Mouse (Mus musculus) midbrain, embryonic 16.5 days (tissue): ENCODE data around the gene Gins2. TPM values are rescaled to one million over a fixed set of nuclear protein-coding genes. Genes with fewer than 3 reads are reported as not detected.

Source experiments
- ATAC-seq: fragments of 200-750 bp; cut with Nextera tagmentation; 2 replicates; pipeline ENCODE4 v1.8.0; 2017; ENCODE audit warnings: moderate TSS enrichment
- H3K27ac ChIP-seq: fragments of 300-500 bp; sonication (generic); 2 replicates; pipeline ENCODE4 v1.5.1; 2014; ENCODE audit warnings: mild to moderate bottlenecking, low read length, mixed read lengths
- H3K27me3 ChIP-seq: fragments of 300-500 bp; sonication (generic); 2 replicates; pipeline ENCODE4 v1.6.1; 2014; ENCODE audit warnings: low read depth, low read length, mixed read lengths; ENCODE audit not compliant: control insufficient read depth, insufficient read depth
- H3K36me3 ChIP-seq: fragments of 300-500 bp; sonication (generic); 2 replicates; pipeline ENCODE4 v1.6.1; 2014; ENCODE audit warnings: mild to moderate bottlenecking, low read length, moderate library complexity, mixed read lengths; ENCODE audit not compliant: control insufficient read depth, insufficient read depth
- H3K4me1 ChIP-seq: fragments of 300-500 bp; sonication (generic); 2 replicates; pipeline ENCODE4 v1.6.1; 2014; ENCODE audit warnings: mild to moderate bottlenecking, low read length, mixed read lengths; ENCODE audit not compliant: control insufficient read depth, insufficient read depth
- H3K4me2 ChIP-seq: fragments of 300-500 bp; sonication (generic); 2 replicates; pipeline ENCODE4 v1.6.1; 2014; ENCODE audit warnings: mild to moderate bottlenecking, low read length, mixed read lengths
- H3K4me3 ChIP-seq: fragments of 300-500 bp; sonication (generic); 2 replicates; pipeline ENCODE4 v1.5.1; 2014; ENCODE audit warnings: low read depth, mild to moderate bottlenecking, low read length, moderate library complexity, mixed read lengths
- H3K9ac ChIP-seq: fragments of 300-500 bp; sonication (generic); 2 replicates; pipeline ENCODE4 v1.6.1; 2014; ENCODE audit warnings: low read depth, low read length, mixed read lengths
- H3K9me3 ChIP-seq: fragments of 300-500 bp; sonication (generic); replicated peaks from 2 replicates; pipeline ENCODE4 v1.6.1; 2014; ENCODE audit warnings: mild to moderate bottlenecking, low read length, mixed read lengths; ENCODE audit not compliant: control insufficient read depth, poor library complexity, severe bottlenecking
- WGBS: fragments of 180-500 bp; shearing (Covaris S2); extraction: QIAGEN DNeasy Blood & Tissue Kit; methylation state at CpG from one replicate; pipeline ENCODE4 v1.1.7; 2014; 5-methylcytosine and 5-hydroxymethylcytosine counted together
- polyA plus RNA-seq: library from polyadenylated mRNA; unstranded; fragments of >200 nt; fragmentation: Nextera tagmentation; extraction: Ambion mirVana; gene quantifications from 2 replicates; pipeline ENCODE4 v1.2.1, GENCODE M21; 2015

The Gins2 gene
- polyA plus RNA-seq, result 10.7 and 13.3 TPM in 2 replicates

GRCm38 (mm10) chr8:120588908-120589771 lies at the start of gene Gins2:
Gins2 (minus strand) TSS chr8:120589304.
- peak within 1 kb of the TSS; percentile 10; the same call in 1 of the 2 replicates for H3K27ac ChIP-seq
- under 1% methylated on average over 66 of the region's 67 CpGs for WGBS
- H3K4me1 ChIP-seq, result peaks cover 6% of the 10 kb centered on the region

GRCm38 (mm10) chr8:120634329-120634839 lies 45.3 kb upstream of the Gins2 start:
- under 1% methylated on average over 24 of the region's 42 CpGs for WGBS
- 0 out of 2 replicates have a peak overlapping the region, but pooled peaks have one; percentile 18 for H3K27ac ChIP-seq
- H3K9ac ChIP-seq, result peak overlapping the region; percentile 84
- H3K4me3 ChIP-seq, result peak overlapping the region; percentile 77
- ATAC-seq, result peak; percentile 44; the same call in 1 of the 2 replicates
- no peaks in the 10 kb centered on the region for H3K9me3 ChIP-seq
- no peaks in the 10 kb centered on the region; the same call in 1 of the 2 replicates for H3K27me3 ChIP-seq
- H3K4me2 ChIP-seq, result peak overlapping the region; percentile 95
- peaks cover 12% of the 10 kb centered on the region; the same call in 1 of the 2 replicates for H3K4me1 ChIP-seq
- H3K36me3 ChIP-seq, result no peaks in the 10 kb centered on the region

More at GRCm38 (mm10) chr8:120588908-120589771, at the start of gene Gins2:
- peak within 1 kb of the TSS; percentile 59 for H3K9ac ChIP-seq
- no peaks in the 10 kb centered on the region for H3K36me3 ChIP-seq
- peak; percentile 98 for ATAC-seq
- peak within 1 kb of the TSS; percentile 57 for H3K4me3 ChIP-seq
- H3K27me3 ChIP-seq, result no peaks in the 10 kb centered on the region
- H3K9me3 ChIP-seq, result no peaks in the 10 kb centered on the region
- peak within 1 kb of the TSS; percentile 99 for H3K4me2 ChIP-seq

DNA sequence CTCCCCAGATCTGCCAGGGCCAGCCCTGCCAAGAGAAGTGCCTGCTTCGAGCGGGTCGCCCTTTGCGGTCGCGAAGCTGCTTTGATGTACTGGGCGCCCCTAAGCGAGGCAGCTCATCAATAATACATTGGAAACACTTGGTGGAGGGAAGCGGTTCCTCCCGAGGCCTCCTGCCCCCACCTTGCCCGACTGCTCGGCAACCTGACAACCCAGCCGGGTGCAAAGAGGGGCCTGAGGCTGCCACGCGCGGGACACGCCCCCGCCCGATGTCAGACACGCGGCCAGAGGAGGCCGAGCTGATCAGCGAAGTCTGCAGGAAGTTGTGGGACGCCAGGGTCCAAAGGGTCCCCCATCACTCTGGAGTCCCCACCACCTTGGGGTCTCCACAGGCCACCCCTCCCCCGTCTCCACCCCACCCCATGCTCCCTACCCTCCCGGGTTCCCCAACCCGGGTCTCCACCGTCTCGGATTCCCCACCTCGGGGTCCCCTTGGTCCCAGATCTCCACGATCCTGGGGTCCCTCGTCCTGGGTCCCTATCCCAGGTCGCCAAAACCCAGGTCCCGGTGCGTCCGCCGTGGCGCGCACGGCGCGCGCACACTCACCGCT lies 44.7 kb upstream of the Gins2 start:
- Histone ChIP-seq H3K4me3 (peak overlapping the region; percentile 77), H3K27me3 (no peaks in the 10 kb centered on the region; the same call in 1 of the 2 replicates), H3K4me2 (peak overlapping the region; percentile 95), H3K27ac (0 out of 2 replicates have a peak overlapping the region, but pooled peaks have one; percentile 18), H3K9me3 (no peaks in the 10 kb centered on the region), H3K36me3 (no peaks in the 10 kb centered on the region), H3K4me1 (peaks cover 12% of the 10 kb centered on the region; the same call in 1 of the 2 replicates), H3K9ac (peak overlapping the region; percentile 84)
- under 1% methylated on average over 42 of the region's 44 CpGs for WGBS
- ATAC-seq, result peak; percentile 44

- Histone ChIP-seq H3K27ac (no peak overlapping the region), H3K4me1 (peaks cover 12% of the 10 kb centered on the region; the same call in 1 of the 2 replicates), H3K9ac (peak overlapping the region; percentile 84), H3K36me3 (no peaks in the 10 kb centered on the region), H3K4me3 (peak overlapping the region; percentile 77), H3K4me2 (peak overlapping the region; percentile 95), H3K27me3 (no peaks in the 10 kb centered on the region; the same call in 1 of the 2 replicates), H3K9me3 (no peaks in the 10 kb centered on the region)
- ATAC-seq, result peak; percentile 6; the same call in 1 of the 2 replicates
- whole genome bisulfite sequencing, result 20% methylated on average over 17 of the region's 17 CpGs
These were observed 44.0 kb upstream of the Gins2 start for GRCm38 (mm10) chr8:120632969-120633664.

DNA sequence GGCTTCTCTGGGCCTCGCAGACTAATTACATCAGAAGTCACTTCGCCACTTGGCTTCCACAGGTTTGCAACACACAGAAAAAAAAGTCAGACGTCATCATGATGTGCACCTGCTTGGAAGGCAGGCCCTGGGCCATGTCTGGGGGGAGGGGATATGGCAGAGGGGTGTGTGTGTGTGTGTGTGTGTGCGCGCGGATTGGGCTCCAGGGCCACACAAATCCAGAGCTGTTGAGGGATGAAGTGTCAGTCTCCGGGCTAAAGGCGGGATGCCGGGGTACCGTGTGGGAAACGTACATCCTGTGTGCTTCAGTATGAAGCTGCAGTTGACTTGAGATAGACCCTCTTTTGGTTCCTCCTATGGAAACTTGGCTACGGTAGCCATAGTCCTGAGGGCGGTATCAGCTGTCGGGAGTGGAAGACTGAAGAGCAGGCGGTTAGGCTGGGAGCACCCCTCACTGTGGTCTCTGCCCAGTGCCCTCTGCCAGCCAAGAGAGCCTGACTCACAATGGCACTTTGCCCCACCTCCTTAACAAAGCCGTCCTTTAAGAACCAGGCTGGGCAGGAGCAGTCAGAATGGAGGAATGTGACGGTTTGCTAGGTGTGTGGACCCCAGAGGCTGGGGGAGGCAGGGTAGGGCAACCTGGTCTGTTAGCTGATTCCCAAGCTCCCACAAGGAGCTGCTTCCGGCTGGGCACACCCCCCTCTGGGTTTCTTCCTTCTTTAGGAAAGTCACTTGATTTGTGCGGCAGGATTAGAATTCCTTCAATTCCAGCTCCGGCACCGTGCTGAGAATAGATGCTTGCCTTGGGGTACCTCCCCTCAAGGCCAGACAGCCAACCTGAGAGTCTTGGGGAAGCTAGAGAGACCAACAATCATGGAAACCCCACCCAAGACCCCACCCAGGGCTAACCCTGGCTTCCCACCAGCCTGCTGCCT lies 42.6 kb upstream of the Gins2 start:
- Histone ChIP-seq H3K27me3 (no peaks in the 10 kb centered on the region; the same call in 1 of the 2 replicates), H3K4me3 (no peak overlapping the region), H3K9me3 (no peaks in the 10 kb centered on the region), H3K36me3 (no peaks in the 10 kb centered on the region), H3K27ac (no peak overlapping the region), H3K4me2 (no peak overlapping the region), H3K4me1 (peaks cover 12% of the 10 kb centered on the region; the same call in 1 of the 2 replicates), H3K9ac (no peak overlapping the region)
- WGBS, result 74% methylated on average over 21 of the region's 21 CpGs
- no peak for ATAC-seq

GRCm38 (mm10) chr8:120630848-120631247 lies 41.7 kb upstream of the Gins2 start:
- WGBS, result 60% methylated on average over 6 of the region's 6 CpGs
- ATAC-seq, result no peak
- H3K9ac ChIP-seq, result no peak overlapping the region
- H3K9me3 ChIP-seq, result no peaks in the 10 kb centered on the region
- no peak overlapping the region for H3K4me3 ChIP-seq
- H3K36me3 ChIP-seq, result no peaks in the 10 kb centered on the region
- peaks cover 12% of the 10 kb centered on the region; the same call in 1 of the 2 replicates for H3K4me1 ChIP-seq
- H3K27me3 ChIP-seq, result no peaks in the 10 kb centered on the region; the same call in 1 of the 2 replicates
- no peak overlapping the region for H3K27ac ChIP-seq
- no peak overlapping the region for H3K4me2 ChIP-seq

DNA sequence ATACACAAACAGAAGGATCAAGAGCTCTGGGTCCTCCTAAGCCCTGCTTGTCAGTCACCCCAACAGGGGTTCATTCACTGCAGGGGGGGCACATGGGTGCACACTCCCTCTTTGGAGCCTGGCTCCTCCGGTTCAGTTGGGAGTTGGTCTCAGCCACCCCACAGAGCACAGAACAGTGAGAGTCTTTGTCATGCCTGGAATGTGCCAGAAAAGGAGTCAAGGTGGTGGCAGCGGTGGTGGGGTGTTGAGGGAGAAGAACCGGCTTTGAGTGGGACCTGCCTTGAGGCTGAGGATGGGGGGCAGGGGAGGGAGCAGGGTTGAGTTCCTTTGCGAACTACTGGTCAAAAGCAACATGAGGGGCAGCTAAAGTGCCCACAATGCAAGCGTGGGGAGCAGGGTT lies 40.9 kb upstream of the Gins2 start:
- 41% methylated on average over 5 of the region's 5 CpGs for WGBS
- ATAC-seq, result no peak
- no peaks in the 10 kb centered on the region for H3K36me3 ChIP-seq
- no peak overlapping the region for H3K4me3 ChIP-seq
- peaks cover 12% of the 10 kb centered on the region; the same call in 1 of the 2 replicates for H3K4me1 ChIP-seq
- no peaks in the 10 kb centered on the region; the same call in 1 of the 2 replicates for H3K27me3 ChIP-seq
- no peaks in the 10 kb centered on the region for H3K9me3 ChIP-seq
- no peak overlapping the region for H3K4me2 ChIP-seq
- H3K27ac ChIP-seq, result no peak overlapping the region
- no peak overlapping the region for H3K9ac ChIP-seq
